Mouse (Mus musculus) adrenal gland, postnatal 10 days (tissue): ENCODE data around the gene Tnni2. TPM values are rescaled to one million over a fixed set of nuclear protein-coding genes. Genes with fewer than 3 reads are reported as not detected.
"Not testable (repeated sequence)": the region's sequence is repeated elsewhere in the genome, so short reads cannot be mapped to it uniquely, and the experiment has no call there.

Source experiments
- DNase-seq: peaks from one replicate; pipeline ENCODE4 v3.0.0; 2021; ENCODE audit warnings: mixed read lengths
- long read RNA-seq, 2 experiments: library from polyadenylated mRNA; stranded (forward); transcript quantifications; one replicate each; pipeline ENCODE4 v2.0.0; 2021
- total RNA-seq, 2 experiments: library from RNA; stranded (reverse); gene quantifications; 2 replicates each; pipeline ENCODE4 v1.2.3; 2021

The Tnni2 gene
- total RNA-seq: 100 to 1,000 TPM; 196 to 793 TPM
- long read RNA-seq, experiment 1, partial matches to known transcripts: 26 of 116 reads
- long read RNA-seq, experiment 1, other reads (novel, unspliced or antisense): 89 of 116 reads
- long read RNA-seq, experiment 2, partial matches to known transcripts: 14 of 82 reads
- long read RNA-seq, experiment 2, other reads (novel, unspliced or antisense): 68 of 82 reads

GRCm38 (mm10) chr7:142441585-142441984 is at the start of gene Tnni2:
TSS of gene Tnni2 (plus strand) at chr7:142441808.
- no peak for DNase-seq

DNA sequence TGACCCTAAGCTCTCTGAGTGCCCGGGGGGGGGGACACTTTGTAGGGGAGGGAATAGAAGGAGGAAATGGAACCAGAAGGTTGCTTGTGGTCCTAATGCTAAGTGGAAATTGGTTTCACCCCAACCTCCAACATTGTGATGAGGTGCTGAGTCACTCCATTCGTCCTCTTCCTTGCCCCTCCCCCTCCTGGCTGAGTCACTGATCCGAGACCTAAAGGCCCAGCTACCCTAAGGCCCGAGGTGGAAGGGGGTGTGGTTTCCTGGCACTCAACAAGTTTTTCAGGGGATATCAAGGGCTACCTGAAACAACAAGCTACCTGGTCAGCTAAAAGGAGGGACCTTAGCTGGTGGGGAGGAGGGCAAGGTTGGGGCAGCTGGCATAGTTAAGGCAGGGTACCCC is 48.4 kb upstream of the Tnni2 start:
- DNase-seq: peak; percentile 81

DNA sequence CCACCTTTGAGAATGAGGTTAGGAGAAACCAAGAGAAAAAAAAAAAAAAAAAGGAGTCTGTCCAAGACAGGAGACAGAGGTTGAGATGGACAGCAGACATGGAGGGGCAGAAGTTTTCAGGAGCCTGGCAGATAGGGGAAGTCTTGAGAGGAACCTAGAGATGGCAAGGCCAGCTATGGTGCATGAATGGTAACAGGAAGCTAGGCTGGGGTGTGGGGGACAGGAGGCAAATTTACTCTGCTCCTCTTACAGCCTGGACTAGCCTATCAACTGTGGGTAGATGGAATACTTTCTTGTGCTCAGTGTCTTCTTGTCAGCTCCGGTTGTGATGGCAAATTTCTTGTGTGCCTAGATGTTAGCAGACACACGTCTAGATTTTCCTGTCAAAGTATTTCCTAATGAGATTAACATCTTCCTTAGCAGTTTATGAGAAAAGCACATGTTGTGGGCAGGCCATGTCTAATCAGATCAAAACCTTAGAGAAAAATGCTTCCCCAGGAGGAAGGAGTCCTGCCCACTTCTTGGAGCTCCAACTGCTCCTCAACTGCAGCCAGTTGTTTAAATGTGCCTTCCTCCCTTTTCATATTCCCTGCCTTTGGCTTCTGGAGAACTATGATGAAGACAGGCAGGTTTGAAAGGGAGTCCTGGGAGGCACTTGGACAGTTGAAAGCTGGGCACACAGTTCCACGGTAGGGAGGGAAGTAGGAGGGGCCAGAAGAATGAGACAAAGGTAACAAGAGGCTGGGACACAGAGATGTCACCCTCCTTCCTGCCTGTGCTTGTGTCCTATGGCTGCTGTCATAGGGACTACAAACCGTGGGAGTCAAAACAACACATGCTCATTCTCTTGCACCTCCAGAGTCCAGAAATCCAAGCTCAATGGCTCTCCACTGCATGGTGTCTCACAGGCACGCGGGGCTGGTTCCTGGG is 47.1 kb upstream of the Tnni2 start:
- DNase-seq: no peak

DNA sequence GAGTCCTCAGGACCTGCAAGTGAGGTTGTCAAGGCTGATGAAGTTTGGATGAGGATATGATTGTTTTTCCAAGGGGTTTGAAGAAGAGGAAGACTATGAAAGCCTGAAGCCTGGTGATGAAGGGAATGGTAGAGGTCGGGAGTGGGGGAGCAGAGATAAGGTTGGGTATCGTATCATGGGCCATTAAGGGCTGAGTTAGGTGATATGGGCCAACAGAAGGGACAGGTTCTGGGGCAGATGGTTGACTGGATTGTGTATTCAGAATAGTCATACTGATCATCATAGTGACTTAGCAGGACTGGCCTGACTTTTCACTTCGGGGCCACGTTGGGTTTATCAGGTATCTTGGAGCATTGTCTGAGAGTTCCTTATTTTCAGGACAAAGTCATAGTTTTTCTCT is 46.1 kb upstream of the Tnni2 start:
- DNase-seq: no peak

DNA sequence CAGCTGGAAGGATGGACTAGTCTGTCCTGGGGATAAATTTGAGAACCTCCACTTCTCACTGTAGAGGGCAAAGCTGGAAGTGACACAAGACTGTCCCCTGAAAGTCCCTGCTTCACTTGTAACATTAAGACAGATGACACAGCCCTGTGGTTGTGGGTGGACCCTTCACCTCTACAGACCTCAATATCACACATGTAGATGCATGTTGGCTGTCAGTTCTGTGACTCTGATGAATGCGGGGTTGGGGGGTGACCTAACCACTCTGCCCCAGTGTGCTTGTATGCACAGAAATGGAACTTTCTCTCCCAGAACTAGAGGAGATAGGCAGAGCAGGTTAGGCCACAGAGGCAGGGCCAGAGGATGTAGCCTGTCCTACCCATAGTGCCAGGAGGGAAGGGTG is 45.0 kb upstream of the Tnni2 start:
- DNase-seq: no peak

DNA sequence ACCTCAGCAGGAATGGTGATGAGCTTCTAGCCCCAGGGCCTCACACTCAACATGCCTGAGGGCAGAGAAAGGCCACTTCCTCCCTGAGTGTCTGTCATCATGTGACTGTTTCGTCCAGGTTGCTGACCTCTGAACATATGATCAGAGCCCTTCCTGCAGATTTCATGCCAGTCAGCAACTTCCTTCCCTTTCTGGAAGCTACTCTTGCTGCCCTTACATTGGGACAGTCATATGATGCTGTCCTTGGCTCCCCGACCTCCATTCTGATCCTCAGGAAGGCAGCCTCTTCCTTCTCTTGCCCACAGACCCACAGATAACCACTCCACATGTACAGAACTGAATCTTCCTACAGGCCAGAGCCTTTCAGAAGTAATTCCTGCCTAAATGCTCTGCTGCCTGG is 43.6 kb upstream of the Tnni2 start:
- no peak for DNase-seq

- DNase-seq: no peak
Measured at GRCm38 (mm10) chr7:142399250-142399649, 42.4 kb upstream of the Tnni2 start.

DNA sequence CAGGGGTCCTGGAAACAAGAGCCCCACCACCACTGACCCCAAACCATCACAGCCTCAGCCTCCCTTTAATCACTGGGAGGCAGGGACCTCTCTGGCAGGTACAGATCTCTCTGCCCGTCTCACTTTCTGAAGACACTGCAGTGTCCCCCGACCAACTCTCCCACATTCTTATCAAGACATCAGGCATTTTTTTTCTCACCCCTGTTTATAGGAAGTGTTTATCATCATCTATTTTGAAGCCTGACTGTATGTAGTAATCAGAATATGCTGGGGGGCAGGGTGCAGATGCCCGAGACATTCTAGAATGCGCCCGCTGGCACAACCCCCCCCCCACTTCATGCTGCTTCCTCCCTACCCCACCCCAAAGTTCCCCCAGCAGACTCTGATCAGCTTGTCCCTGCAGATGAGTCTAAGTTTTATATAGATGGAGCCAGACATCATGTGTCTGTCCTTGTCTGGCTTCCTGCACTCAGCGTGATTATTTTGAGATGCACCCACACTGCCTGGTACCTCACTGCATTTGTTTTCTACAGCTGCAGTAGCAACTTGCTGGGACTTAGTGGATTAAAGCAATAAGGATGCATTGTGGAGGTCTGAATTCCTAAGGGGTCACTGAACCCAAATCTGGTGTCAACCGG is 41.4 kb upstream of the Tnni2 start:
- DNase-seq: no peak

- no peak for DNase-seq
Measured at GRCm38 (mm10) chr7:142400750-142401142, 40.9 kb upstream of the Tnni2 start.

DNA sequence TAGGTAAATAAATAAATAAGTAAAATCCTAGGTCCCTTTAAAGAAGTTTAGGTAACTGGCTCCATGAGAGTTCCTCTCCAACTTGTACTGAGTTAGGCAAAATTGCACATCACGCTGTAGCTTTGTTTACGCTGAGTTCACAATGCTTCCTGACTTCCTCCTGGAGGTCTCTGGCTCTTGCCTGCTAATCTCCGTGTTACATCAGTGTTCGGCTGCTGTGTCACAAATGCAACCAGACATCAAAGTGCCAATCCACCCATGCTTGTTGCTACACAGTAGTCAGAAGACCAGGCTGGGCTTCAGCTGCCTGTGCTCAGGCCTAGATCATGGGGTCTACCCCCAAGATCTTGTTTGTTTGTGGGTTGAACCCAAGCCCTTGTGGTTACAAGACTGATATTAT is 38.0 kb upstream of the Tnni2 start:
- DNase-seq: no peak

GRCm38 (mm10) chr7:142405134-142405533 is 36.5 kb upstream of the Tnni2 start:
- not testable (repeated sequence) for DNase-seq

- no peak for DNase-seq
Measured at GRCm38 (mm10) chr7:142407935-142408334, 33.7 kb upstream of the Tnni2 start.

DNA sequence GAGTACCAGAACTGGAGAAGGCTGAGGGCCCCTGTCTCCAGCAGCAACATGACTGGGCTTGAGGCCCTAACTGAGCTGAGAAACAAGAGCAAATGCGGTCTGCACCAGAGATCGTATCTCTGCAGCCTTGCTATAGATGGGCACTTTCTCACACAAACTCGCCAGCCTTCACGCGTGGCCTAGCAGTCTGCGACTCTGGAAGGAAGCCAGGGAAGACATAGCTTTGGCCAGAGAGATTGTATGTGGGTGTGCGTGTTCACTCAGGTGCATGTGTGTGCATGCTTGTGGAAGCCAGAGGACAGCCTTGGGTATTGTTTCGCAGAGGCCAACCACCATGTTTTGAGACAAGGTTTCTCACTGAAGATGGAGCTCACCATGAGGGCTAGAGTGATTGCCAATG is 32.9 kb upstream of the Tnni2 start:
- no peak for DNase-seq

DNA sequence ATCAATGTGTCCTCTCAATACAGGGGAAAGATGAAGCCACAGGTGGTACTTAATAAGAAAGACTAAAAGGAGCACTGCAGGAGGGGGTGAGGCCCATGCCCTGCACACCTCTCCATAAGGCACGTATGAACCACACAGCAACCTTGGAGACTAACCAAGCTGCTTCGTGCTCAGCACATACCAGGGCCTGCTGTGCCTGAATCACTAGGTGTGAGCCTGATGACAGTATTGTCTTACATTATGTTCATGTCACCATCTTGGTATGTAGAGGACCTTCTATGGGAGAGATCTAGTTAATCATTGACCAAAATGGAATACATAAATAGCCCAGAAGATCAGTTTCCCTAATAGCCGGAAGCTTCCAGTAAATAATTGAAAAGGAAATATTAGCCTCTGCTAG is 32.0 kb upstream of the Tnni2 start:
- DNase-seq: no peak

GRCm38 (mm10) chr7:142413285-142413684 is 28.3 kb upstream of the Tnni2 start:
- no peak for DNase-seq

GRCm38 (mm10) chr7:142415314-142415713 is 26.3 kb upstream of the Tnni2 start:
- DNase-seq: no peak

- no peak for DNase-seq
Measured at GRCm38 (mm10) chr7:142416225-142416624, 25.4 kb upstream of the Tnni2 start.

DNA sequence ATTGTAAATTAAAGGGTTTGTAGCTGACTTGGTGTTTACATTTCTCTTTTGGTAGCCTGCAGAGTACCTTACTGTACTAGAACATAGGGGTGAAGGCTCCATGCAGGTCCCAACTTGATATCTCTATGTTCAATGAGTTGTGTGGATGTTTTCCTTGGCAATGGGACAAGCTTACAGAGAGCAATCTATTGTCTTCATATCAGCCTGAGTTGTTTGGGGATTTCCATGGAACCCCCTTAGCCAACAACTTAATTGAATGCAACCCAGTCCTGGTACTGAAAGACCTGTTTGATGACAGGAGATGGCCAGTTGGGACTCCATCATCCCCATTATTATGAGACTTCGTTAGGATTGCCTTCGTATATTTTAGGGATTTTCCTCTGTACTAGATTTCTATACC is 23.6 kb upstream of the Tnni2 start:
- no peak for DNase-seq

- no peak for DNase-seq
Measured at GRCm38 (mm10) chr7:142418679-142419078, 22.9 kb upstream of the Tnni2 start.

DNA sequence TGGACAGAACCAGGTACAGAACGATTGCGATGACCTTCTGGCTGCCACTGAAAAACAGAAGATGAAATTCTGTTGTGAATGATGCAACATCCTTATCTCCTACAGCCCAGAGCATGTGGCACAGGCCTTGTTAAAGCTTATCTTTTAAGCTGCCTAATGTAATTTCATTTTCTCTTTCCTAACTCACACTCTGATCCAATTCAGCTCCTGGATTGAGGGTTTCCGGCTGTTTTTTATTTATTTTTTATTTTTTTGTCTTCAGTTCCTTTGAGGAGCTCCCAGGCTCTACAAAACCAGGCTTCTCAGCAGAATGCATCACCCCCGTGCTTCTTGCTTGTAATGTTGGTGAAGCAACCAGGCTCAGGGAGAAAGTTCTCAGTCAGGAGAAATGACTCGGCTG is 21.7 kb upstream of the Tnni2 start:
- DNase-seq: no peak

DNA sequence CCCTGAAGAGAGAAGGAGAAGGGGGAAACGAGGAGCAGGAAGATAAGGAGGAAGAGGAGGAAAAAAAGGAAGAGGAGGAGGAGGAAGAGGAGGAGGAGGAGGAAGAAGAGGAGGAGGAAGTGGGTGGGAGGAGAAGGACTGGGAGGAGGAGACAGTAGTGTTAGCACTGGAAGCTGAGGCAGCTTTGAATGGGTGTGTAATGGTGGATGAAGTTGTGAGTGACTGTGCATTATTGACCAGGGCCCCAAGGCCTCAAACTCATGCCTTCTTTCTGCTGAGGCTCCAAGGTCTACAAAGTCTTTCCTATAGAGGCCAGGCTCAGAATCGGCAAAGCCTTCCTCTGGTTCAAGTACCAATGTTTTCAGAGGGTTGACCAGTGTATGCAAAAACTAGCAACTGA is 19.8 kb upstream of the Tnni2 start:
- no peak for DNase-seq

GRCm38 (mm10) chr7:142425641-142426213 is 15.9 kb upstream of the Tnni2 start:
- peak; percentile 54 for DNase-seq

- DNase-seq: peak; percentile 50
Measured at GRCm38 (mm10) chr7:142428213-142428612, 13.4 kb upstream of the Tnni2 start.
